Mouse (Mus musculus) forebrain, embryonic 15.5 days (tissue): ENCODE measurements at regions not wholly inside any gene's neighbourhood (a gene's known extent, or its start where the extent isn't known, plus 50 kb on each side); places are given as distances from the start of the nearest gene placed in this dataset.
A peak's percentile ranks its signal among the peaks of the same experiment; 100 is the strongest.
"Not testable (repeated sequence)": the region's sequence is repeated elsewhere in the genome, so short reads cannot be mapped to it uniquely, and the experiment has no call there.

Source experiments
- ATAC-seq: fragments of 200-750 bp; cut with Nextera tagmentation; replicated peaks from 2 replicates; pipeline ENCODE4 v1.8.0; 2017; ENCODE audit warnings: mild to moderate bottlenecking, moderate TSS enrichment, moderate library complexity
- H3K27ac ChIP-seq: fragments of 300-500 bp; sonication (generic); replicated peaks from 2 replicates; pipeline ENCODE4 v1.5.1; 2015; ENCODE audit warnings: mild to moderate bottlenecking, inconsistent platforms
- H3K27me3 ChIP-seq: fragments of 300-500 bp; sonication (generic); 2 replicates; pipeline ENCODE4 v1.6.1; 2015; ENCODE audit warnings: inconsistent platforms
- H3K36me3 ChIP-seq: fragments of 300-500 bp; sonication (generic); 2 replicates; pipeline ENCODE4 v1.6.1; 2015; ENCODE audit warnings: mild to moderate bottlenecking, inconsistent platforms
- H3K4me1 ChIP-seq: fragments of 300-500 bp; sonication (generic); 2 replicates; pipeline ENCODE4 v1.6.1; 2015; ENCODE audit warnings: inconsistent platforms
- H3K4me2 ChIP-seq: fragments of 300-500 bp; sonication (generic); replicated peaks from 2 replicates; pipeline ENCODE4 v1.6.1; 2015; ENCODE audit warnings: mild to moderate bottlenecking, inconsistent platforms
- H3K4me3 ChIP-seq: fragments of 300-500 bp; sonication (generic); 2 replicates; pipeline ENCODE4 v1.5.1; 2015; ENCODE audit warnings: mild to moderate bottlenecking, inconsistent platforms
- H3K9ac ChIP-seq: fragments of 300-500 bp; sonication (generic); replicated peaks from 2 replicates; pipeline ENCODE4 v1.6.1; 2015; ENCODE audit warnings: mild to moderate bottlenecking, inconsistent platforms
- H3K9me3 ChIP-seq: fragments of 300-500 bp; sonication (generic); 2 replicates; pipeline ENCODE4 v1.6.1; 2016; ENCODE audit warnings: inconsistent platforms
- WGBS: fragments of 180-500 bp; shearing (Covaris S2); methylation state at CpG from one replicate; pipeline ENCODE4 v1.1.7; 2015; ENCODE audit warnings: mixed read lengths; 5-methylcytosine and 5-hydroxymethylcytosine counted together

DNA sequence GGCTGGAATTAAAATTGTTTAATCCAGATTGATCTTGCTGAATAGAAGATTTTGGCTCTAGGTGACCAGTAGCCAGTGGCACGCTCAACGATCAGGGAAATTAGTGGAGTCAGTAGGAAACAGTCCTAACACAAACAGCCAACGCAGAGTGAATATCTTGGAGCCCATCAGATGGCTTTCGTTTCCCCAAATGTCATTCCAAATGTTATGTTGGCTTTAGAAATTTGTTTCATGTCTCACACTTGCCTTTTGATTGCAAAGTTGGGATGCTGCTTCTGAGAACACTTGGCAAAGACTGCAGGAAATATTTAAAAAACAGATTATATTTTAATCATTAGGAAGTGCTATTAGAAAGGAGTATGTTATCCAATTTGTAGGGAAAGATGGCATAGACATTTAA is 650.7 kb upstream of the Cntnap5a start:
- Histone ChIP-seq H3K36me3 (no peaks in the 10 kb centered on the region), H3K9ac (no peak overlapping the region), H3K4me3 (no peak overlapping the region), H3K4me1 (no peaks in the 10 kb centered on the region), H3K27me3 (no peaks in the 10 kb centered on the region), H3K4me2 (no peak overlapping the region), H3K9me3 (no peaks in the 10 kb centered on the region), H3K27ac (no peak overlapping the region)
- 71% methylated on average over 4 of the region's 4 CpGs for WGBS
- 0 out of 2 replicates have a peak, but pooled peaks have one; percentile 8 for ATAC-seq

GRCm38 (mm10) chr1:115041701-115042100 is 642.9 kb upstream of the Cntnap5a start:
- not testable (repeated sequence) for H3K36me3 ChIP-seq, H3K4me2 ChIP-seq, H3K4me1 ChIP-seq, H3K9ac ChIP-seq, H3K9me3 ChIP-seq, H3K4me3 ChIP-seq, H3K27me3 ChIP-seq, H3K27ac ChIP-seq, ATAC-seq
- WGBS = 84% methylated on average over 3 of the region's 3 CpGs

DNA sequence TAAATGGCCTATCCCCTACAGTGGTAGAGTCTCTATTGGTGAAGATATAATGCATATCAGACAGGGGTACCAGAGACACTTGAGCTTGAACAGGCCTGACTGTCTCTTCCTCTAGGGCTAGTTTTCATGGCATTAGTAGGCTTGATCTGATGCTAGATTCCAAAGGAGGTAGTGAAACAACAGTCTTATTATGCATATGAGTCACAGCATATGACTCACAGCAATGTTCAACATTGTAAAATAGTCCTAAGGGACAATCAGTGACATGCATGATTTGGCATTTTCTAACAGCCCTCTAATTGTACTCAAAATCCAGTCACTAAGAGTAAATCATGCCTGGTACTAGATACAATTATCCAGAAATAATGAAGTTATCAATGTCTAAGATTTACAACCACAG is 626.1 kb upstream of the Cntnap5a start:
- ATAC-seq = no peak
- Histone ChIP-seq H3K36me3 (no peaks in the 10 kb centered on the region), H3K4me3 (no peak overlapping the region), H3K4me1 (no peaks in the 10 kb centered on the region), H3K27me3 (no peaks in the 10 kb centered on the region), H3K9me3 (no peaks in the 10 kb centered on the region), H3K9ac (no peak overlapping the region), H3K4me2 (no peak overlapping the region), H3K27ac (no peak overlapping the region)
